Mouse (Mus musculus) MEL-GATA-1-ER (cell line): ENCODE results near the gene Fam57a.
"Not testable (repeated sequence)": the region's sequence is repeated elsewhere in the genome, so short reads cannot be mapped to it uniquely, and the experiment has no call there.

Source experiments
- DNase-seq: peaks from one replicate; pipeline ENCODE4 v3.0.0-alpha.2; 2012; ENCODE audit warnings: low read depth; ENCODE audit errors: extremely low read depth

The Fam57a gene

GRCm38 (mm10) chr11:76180146-76180540 lies 672 bp downstream of the Fam57a start:
- no peak for DNase-seq

- no peak for DNase-seq
These were observed 4.3 kb downstream of the Fam57a start for GRCm38 (mm10) chr11:76183745-76184144.

- DNase-seq, result no peak
These were observed 7.4 kb downstream of the Fam57a start for GRCm38 (mm10) chr11:76186908-76187307.

- DNase-seq, result no peak
These were observed 17.0 kb downstream of the Fam57a start for GRCm38 (mm10) chr11:76196275-76196976.

DNA sequence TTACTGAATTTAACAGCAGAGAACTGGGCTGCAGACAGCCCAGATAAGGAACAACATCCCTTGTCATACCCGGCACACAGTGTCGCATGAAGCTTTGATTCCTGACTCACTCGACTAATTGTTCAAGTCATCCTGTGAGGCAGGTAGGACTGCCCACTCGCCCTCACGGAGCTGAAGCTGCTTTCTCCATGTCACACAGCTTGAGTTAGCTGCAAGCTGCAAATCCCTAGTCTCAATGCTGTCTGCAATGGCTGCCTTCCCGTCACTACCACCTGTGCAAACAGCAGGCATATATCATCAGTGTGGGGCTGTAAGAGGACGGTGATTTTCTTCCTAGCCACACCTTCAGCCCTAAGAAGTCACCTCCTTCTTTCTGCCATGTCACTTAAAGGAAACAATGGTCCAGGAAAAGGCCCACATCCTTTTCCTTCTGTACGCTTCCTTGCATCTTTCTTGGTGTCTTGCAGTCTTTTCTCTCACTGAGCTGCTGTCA lies 17.6 kb downstream of the Fam57a start:
- DNase-seq, result no peak

- DNase-seq, result no peak
These were observed 22.5 kb downstream of the Fam57a start for GRCm38 (mm10) chr11:76201761-76202674.

GRCm38 (mm10) chr11:76206793-76207192 lies 27.3 kb downstream of the Fam57a start:
- DNase-seq, result no peak

- no peak for DNase-seq
These were observed 30.9 kb downstream of the Fam57a start for GRCm38 (mm10) chr11:76210228-76210985.

DNA sequence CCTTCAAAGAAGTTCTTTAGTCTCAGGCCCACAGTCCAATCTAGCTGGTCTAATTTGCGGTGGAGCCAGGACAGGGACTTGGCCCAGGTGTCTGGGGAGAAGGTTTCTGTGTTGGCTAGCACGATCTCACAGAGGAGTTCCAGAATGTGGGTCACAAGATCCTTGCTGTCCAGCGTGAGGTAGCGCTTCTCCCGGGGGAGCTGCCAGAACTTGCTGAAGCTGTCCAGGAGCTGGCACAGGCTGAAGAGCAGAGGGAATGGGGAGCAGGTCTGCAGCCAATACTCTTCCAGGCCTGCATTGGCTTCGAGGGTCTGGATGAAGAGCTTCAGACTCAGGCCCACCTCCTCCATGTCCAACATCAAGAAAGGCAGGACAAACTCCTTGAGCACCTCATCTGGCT lies 32.1 kb downstream of the Fam57a start:
- DNase-seq, result not testable (repeated sequence)

- DNase-seq, result no peak
These were observed 34.4 kb downstream of the Fam57a start for GRCm38 (mm10) chr11:76213841-76214240.

GRCm38 (mm10) chr11:76215011-76215410 lies 35.5 kb downstream of the Fam57a start:
- no peak for DNase-seq

- DNase-seq, result peak; percentile 4
These were observed 36.6 kb downstream of the Fam57a start for GRCm38 (mm10) chr11:76216049-76216540.

- DNase-seq, result peak; percentile 28
These were observed 37.4 kb downstream of the Fam57a start for GRCm38 (mm10) chr11:76216681-76217389.

DNA sequence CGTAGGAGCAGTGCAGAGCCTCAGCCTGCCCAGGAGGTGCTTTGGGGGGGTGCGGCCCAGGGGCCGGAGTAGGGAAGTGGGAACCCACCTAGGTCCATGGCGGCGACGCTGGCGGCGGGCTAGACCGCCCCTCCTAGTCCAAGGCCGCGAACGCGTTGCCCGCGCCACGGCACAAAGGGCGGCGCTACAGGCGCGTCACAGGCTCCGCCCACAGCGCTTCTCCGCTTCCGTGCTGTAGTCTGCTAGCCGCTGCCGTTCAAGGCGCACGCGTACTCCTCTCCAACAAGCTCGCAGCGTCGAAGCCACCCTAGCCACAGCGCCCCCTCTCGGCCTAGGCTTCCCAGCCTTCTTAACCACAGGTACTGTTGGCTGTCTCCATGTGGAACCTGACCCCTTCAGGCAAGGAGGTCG lies 37.9 kb downstream of the Fam57a start, which contains the start of the genes Dbil5 and Gemin4:
Gene Dbil5, plus strand, starts transcription at position 219 of the 411 bp plus-strand sequence.
Gene Gemin4, minus strand, starts transcription at position 275 of the 411 bp plus-strand sequence.
- DNase-seq, result peak; percentile 93

GRCm38 (mm10) chr11:76224631-76225030 lies 45.2 kb downstream of the Fam57a start:
- no peak for DNase-seq

DNA sequence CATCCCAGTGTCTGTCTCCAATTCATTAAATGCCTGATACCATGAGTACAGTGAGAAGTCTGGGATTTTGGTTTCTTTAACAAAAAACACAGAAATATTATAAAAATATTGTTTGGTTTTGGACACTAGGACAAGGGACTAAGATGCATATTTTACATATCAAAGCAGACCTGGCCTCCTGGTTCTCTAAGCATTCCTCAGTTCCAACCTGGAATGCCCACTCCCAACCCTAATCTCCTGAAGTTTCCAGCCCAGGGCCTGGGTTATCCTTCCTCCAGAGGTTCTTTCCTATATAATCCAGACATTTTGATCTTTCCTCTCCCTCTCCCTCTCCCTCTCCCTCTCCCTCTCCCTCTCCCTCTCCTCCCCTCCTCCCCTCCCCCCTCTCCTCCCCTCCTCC lies 45.6 kb downstream of the Fam57a start:
- no peak for DNase-seq

DNA sequence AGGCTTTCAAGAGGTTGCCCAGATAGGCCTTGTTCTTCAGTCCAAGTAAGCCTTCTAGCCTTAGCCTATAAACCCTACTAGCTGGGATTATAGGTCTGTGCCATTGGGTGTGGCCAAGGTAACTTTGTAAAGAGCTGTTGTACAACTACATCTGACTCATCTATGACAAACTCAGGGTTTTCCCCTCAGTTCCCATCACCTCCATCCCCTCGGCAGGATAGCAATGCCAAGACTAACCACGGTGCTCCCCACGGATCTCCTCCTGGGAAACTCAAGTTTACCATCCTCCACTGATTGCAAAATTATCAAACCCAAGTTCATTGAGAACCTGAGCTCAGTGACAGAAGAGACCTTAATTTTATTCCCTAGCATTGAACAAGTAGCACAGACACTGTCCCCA lies 56.7 kb downstream of the Fam57a start:
- no peak for DNase-seq

DNA sequence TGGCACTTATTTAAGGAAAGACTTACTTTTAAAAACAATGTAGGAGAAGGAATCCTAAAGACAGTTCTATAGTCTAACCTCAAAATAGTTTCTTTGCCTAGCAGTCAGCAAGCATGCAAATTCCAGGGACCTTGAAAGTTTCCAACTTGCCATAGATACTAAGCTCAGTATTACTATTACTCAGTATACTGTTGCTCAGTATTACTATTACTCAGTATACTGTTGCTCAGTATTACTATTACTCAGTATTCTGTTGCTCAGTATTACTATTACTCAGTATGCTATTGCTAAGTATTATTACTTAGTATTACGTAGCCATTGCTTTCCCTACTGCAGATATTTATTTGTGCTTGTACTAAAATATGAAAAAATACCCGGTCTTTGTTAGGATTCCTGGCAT lies 60.3 kb downstream of the Fam57a start:
- no peak for DNase-seq

GRCm38 (mm10) chr11:76242901-76243810 lies 63.7 kb downstream of the Fam57a start, which contains the start of the genes Mrm3 and Glod4:
Gene Mrm3, plus strand, starts transcription at chr11:76243715.
Gene Glod4, minus strand, starts transcription at chr11:76243725.
- peak; percentile 69 for DNase-seq
